Mouse (Mus musculus): Measurements from ENCODE around the gene Ank2.

- TF ChIP-seq CTCF (IDR thresholded peaks at IDR 0.05; ENCODE audit: low read depth) (no peak), EP300 (IDR thresholded peaks at IDR 0.05; ENCODE audit: low read depth) (no peak)
These were observed 385.9 kb downstream of the Ank2 start for GRCm38 (mm10) chr3:127113238-127113637.

All from liver, postnatal 0 days (tissue).